Mouse (Mus musculus): ENCODE measurements around the gene Taf11.

GRCm38 (mm10) chr17:27909622-27910500 is at the start of gene Taf11:
- no peak for TF ChIP-seq POLR2A (IDR thresholded peaks at IDR 0.05; ENCODE audit: extremely low read depth, insufficient read depth, low read length)
- TF ChIP-seq CTCF (IDR thresholded peaks at IDR 0.05; ENCODE audit: extremely low read depth, insufficient read depth, low read length), result no peak
